Mouse (Mus musculus) liver, postnatal 0 days (tissue): Measurements from ENCODE around the gene Yif1a. TPM values are rescaled to one million over a fixed set of nuclear protein-coding genes. Genes with fewer than 3 reads are reported as not detected.
A peak's percentile ranks its signal among the peaks of the same experiment; 100 is the strongest.

ENCODE experiments used
- ATAC-seq: fragments of 200-750 bp; cut with Nextera tagmentation; 2 replicates; pipeline ENCODE4 v1.8.0; 2017; ENCODE audit warnings: mild to moderate bottlenecking, moderate library complexity
- DNase-seq: peaks from one replicate; pipeline ENCODE4 v3.0.0-alpha.2; 2016
- H3K27ac ChIP-seq: fragments of 300-500 bp; sonication (generic); 2 replicates; pipeline ENCODE4 v1.5.1; 2014; ENCODE audit warnings: antibody characterized with exemption, moderate library complexity, mild to moderate bottlenecking, low read depth
- H3K27me3 ChIP-seq: fragments of 300-500 bp; sonication (generic); 2 replicates; pipeline ENCODE4 v1.6.1; 2014; ENCODE audit warnings: low read length, control low read depth, mixed read lengths; ENCODE audit not compliant: insufficient read depth
- H3K36me3 ChIP-seq: fragments of 300-500 bp; sonication (generic); replicated peaks from 2 replicates; pipeline ENCODE4 v1.6.1; 2014; ENCODE audit warnings: mild to moderate bottlenecking, control low read depth, low read length, moderate library complexity, mixed read lengths; ENCODE audit not compliant: insufficient read depth
- H3K4me1 ChIP-seq: fragments of 300-500 bp; sonication (generic); 2 replicates; pipeline ENCODE4 v1.6.1; 2014; ENCODE audit warnings: antibody characterized with exemption, mild to moderate bottlenecking, control low read depth; ENCODE audit not compliant: insufficient read depth
- H3K4me2 ChIP-seq: fragments of 300-500 bp; sonication (generic); 2 replicates; pipeline ENCODE4 v1.6.1; 2014; ENCODE audit warnings: low read depth, mild to moderate bottlenecking, low read length, moderate library complexity, mixed read lengths
- H3K4me3 ChIP-seq: fragments of 300-500 bp; sonication (generic); 2 replicates; pipeline ENCODE4 v1.5.1; 2014; ENCODE audit warnings: low read depth, low read length
- H3K9ac ChIP-seq: fragments of 300-500 bp; sonication (generic); replicated peaks from 2 replicates; pipeline ENCODE4 v1.6.1; 2014; ENCODE audit warnings: mild to moderate bottlenecking, moderate library complexity
- H3K9me3 ChIP-seq: fragments of 300-500 bp; sonication (generic); 2 replicates; pipeline ENCODE4 v1.6.1; 2016; ENCODE audit warnings: mild to moderate bottlenecking, control low read depth, low read length, mixed read lengths
- CTCF ChIP-seq: sonication (generic); IDR thresholded peaks from 2 replicates; pipeline ENCODE4 v1.5.1; 2016; ENCODE audit warnings: antibody characterized with exemption, low read depth
- EP300 ChIP-seq: IDR thresholded peaks from 2 replicates; pipeline ENCODE4 v1.6.1; 2016; ENCODE audit warnings: antibody characterized with exemption, low read depth, mild to moderate bottlenecking
- WGBS: fragments of 180-500 bp; shearing (Covaris S2); extraction: QIAGEN DNeasy Blood & Tissue Kit; methylation state at CpG from one replicate; pipeline ENCODE4 v1.1.7; 2014; ENCODE audit not compliant: insufficient replicate concordance; 5-methylcytosine and 5-hydroxymethylcytosine counted together
- polyA plus RNA-seq: library from polyadenylated mRNA; unstranded; fragments of >200 nt; fragmentation: Nextera tagmentation; extraction: Ambion mirVana; gene quantifications from 2 replicates; pipeline ENCODE4 v1.2.1, GENCODE M21; 2015

The Yif1a gene
- polyA plus RNA-seq, 1 experiment from 2014 or later, result 84.0 TPM

DNA sequence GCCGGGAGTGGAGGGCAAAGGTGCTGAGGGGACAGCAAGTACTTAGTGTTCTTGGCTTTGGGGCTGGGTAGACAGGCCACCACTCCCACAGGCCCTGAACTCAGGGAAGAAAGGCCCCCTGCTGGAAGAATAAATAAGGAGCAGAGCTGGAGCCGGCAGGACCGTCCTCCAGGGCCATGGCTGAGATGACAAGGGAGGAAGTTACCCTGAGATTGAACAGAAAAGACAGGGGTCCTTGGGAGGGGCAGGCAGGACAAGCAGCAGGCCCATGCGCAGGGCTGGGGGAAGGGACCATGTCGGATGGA, 19.9 kb downstream of the Yif1a start:
- H3K4me3 ChIP-seq, result no peak overlapping the region
- H3K4me1 ChIP-seq, result peaks cover 27% of the 10 kb centered on the region
- WGBS, result 26% methylated on average over 5 of the region's 5 CpGs
- no peak for ATAC-seq
- H3K9ac ChIP-seq, result no peak overlapping the region
- H3K27me3 ChIP-seq, result no peaks in the 10 kb centered on the region
- TF ChIP-seq EP300, result no peak
- TF ChIP-seq CTCF, result peak; percentile 57
- no peak overlapping the region for H3K4me2 ChIP-seq
- no peaks in the 10 kb centered on the region for H3K9me3 ChIP-seq
- H3K27ac ChIP-seq, result no peak overlapping the region
- peaks cover 27% of the 10 kb centered on the region for H3K36me3 ChIP-seq
- peak; percentile 43 for DNase-seq

DNA sequence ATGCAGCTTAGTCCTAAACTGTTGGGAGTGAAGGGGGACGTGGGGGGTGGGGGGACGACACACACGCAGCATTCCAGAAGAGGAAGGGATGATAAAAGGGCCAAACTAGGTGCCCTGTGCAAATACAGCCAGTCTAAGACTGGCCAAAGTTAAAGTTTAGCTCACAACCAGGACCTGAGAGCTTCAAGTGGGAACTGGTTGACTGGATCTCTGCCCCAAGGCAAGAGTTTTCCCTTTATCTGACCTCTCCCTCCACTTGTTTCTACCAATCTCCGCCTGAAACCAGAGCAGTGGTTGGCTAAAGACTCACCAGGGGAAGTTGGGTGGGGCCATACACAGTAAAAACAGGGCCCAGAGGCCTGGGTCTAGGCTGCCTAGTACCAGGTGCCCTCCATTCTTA, 20.4 kb downstream of the Yif1a start:
- H3K27me3 ChIP-seq, result no peaks in the 10 kb centered on the region

DNA sequence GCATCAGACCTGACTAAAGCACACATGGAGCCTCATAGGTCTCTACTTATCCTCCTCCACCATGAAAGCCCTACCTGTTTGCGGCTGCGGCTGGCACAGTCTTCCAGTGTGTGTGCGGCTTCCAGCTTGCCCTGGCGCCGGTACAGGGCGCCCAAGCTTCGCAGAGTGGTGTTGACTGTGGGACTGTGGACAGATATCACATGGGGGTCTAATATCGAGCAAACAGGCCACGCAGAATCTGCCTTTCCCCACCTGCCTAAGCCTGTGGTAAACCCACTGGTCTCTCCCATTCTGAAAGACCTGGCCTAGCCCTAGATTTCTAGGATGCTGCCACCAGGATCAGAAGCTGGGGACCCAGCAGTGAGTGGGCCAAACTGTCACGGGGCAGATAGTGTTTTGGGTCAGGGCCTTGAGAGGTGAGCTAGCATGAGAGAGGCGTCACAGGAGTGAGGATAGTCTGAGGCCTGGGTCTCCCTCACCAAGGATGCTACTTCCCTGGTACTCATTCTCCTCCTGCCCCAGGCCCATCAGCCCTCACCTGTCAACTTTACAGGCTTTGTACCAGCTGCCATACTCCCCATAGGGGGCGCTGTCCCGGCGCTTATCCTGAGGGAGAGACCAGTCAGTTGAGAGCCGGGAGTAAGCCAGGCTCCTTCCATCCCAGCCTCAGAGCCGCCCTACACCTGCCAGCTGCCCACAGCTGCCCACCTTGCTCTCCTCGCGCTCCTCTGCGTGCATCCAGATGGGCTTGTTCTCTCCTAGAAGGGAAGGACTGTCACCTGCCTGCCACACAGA, 21.5 kb downstream of the Yif1a start:
- Histone ChIP-seq H3K4me1 (peaks cover 27% of the 10 kb centered on the region), H3K27ac (no peak overlapping the region), H3K36me3 (peaks cover 11% of the 10 kb centered on the region), H3K4me2 (no peak overlapping the region), H3K9ac (no peak overlapping the region), H3K4me3 (no peak overlapping the region), H3K27me3 (no peaks in the 10 kb centered on the region), H3K9me3 (no peaks in the 10 kb centered on the region)
- ATAC-seq (no peak), DNase-seq (peak; percentile 57)
- no peak for TF ChIP-seq EP300
- peak; percentile 60 for TF ChIP-seq CTCF
- 80% methylated on average over 19 of the region's 19 CpGs for WGBS

More for the DNA sequence above, 20.4 kb downstream of the Yif1a start:
- H3K4me2 ChIP-seq, result no peak overlapping the region
- H3K4me3 ChIP-seq, result no peak overlapping the region
- H3K27ac ChIP-seq, result no peak overlapping the region
- ATAC-seq (no peak), DNase-seq (no peak)
- peaks cover 27% of the 10 kb centered on the region for H3K4me1 ChIP-seq
- TF ChIP-seq CTCF (no peak), EP300 (no peak)
- no peak overlapping the region for H3K9ac ChIP-seq
- H3K36me3 ChIP-seq, result peaks cover 22% of the 10 kb centered on the region
- H3K9me3 ChIP-seq, result no peaks in the 10 kb centered on the region
- WGBS, result 40% methylated on average over 4 of the region's 4 CpGs

DNA sequence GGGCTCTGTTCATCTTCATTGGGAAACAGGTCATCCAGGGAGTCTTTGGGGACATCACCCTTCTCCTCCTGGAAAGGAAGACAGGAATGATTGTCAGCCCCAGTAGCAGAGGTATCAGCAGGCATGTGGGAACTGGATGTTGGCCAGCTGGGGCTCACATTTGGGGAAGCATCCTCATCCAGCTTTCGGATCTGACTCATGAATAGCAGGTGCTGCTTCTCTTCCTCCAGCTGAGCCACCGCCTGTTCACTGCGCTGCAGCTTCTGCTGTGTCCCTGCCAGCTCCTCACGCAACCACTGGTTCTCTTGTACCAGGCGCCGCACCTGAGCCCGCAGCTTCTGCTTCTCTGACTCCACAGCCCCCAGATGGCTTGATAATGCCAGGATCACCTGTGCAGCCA, 25.4 kb downstream of the Yif1a start:
- Histone ChIP-seq H3K27me3 (0 out of 2 replicates have a peak, but pooled peaks cover 8% of the 10 kb centered on the region), H3K27ac (no peak overlapping the region), H3K4me1 (peaks cover 7% of the 10 kb centered on the region), H3K9me3 (no peaks in the 10 kb centered on the region), H3K36me3 (peaks cover 8% of the 10 kb centered on the region; the same call in 1 of the 2 replicates), H3K9ac (no peak overlapping the region), H3K4me3 (no peak overlapping the region), H3K4me2 (no peak overlapping the region)
- WGBS, result 89% methylated on average over 7 of the region's 7 CpGs
- TF ChIP-seq EP300 (no peak), CTCF (no peak)
- no peak for ATAC-seq
- DNase-seq, result no peak

GRCm38 (mm10) chr19:5117494-5118383, 29.4 kb downstream of the Yif1a start:
- peak overlapping the region; percentile 99 for H3K4me2 ChIP-seq
- TF ChIP-seq EP300 (no peak), CTCF (peak; percentile 93)
- peaks cover 5% of the 10 kb centered on the region for H3K4me1 ChIP-seq
- peak overlapping the region; percentile 91 for H3K4me3 ChIP-seq
- H3K9ac ChIP-seq, result peak overlapping the region; percentile 68
- under 1% methylated on average over 70 of the region's 83 CpGs for WGBS
- peak; percentile 89 for DNase-seq
- no peaks in the 10 kb centered on the region for H3K9me3 ChIP-seq
- peaks cover 2% of the 10 kb centered on the region; the same call in 1 of the 2 replicates for H3K36me3 ChIP-seq
- 0 out of 2 replicates have a peak, but pooled peaks cover 8% of the 10 kb centered on the region for H3K27me3 ChIP-seq
- peak; percentile 91 for ATAC-seq
- H3K27ac ChIP-seq, result peak overlapping the region; percentile 51; the same call in 1 of the 2 replicates

DNA sequence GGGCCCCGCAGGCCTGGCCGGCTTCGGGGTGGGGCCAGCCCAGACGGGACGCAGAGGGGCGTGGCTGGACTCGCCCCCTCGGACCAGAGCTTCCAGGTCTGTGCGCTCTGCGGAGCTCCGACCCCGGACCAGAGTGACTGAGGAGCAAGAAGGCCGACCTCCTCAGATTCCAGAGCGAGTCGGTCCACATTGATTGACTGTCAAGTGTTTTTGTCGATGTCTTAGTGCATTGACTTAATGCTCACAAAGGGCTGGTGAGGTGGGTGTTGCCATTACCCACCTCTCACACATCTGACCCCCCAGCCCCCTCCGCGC, 30.0 kb downstream of the Yif1a start, which contains the start of gene Klc2:
Klc2 (minus strand) TSS at position 177 of the 315 bp plus-strand sequence.
- no peak for DNase-seq
- H3K4me3 ChIP-seq, result peak within 1 kb of the TSS; percentile 91
- peaks cover 5% of the 10 kb centered on the region for H3K4me1 ChIP-seq
- H3K4me2 ChIP-seq, result peak within 1 kb of the TSS; percentile 99
- 0 out of 2 replicates have a peak, but pooled peaks cover 8% of the 10 kb centered on the region for H3K27me3 ChIP-seq
- H3K9ac ChIP-seq, result peak within 1 kb of the TSS; percentile 68
- H3K36me3 ChIP-seq, result no peaks in the 10 kb centered on the region
- 2% methylated on average over 18 of the region's 18 CpGs for WGBS
- no peaks in the 10 kb centered on the region for H3K9me3 ChIP-seq
- no peak for ATAC-seq
- TF ChIP-seq EP300 (no peak), CTCF (no peak)
- peak within 1 kb of the TSS; percentile 51; the same call in 1 of the 2 replicates for H3K27ac ChIP-seq
